ENCODE assay signal across 16 mouse cellular contexts in the genomic region with DNA sequence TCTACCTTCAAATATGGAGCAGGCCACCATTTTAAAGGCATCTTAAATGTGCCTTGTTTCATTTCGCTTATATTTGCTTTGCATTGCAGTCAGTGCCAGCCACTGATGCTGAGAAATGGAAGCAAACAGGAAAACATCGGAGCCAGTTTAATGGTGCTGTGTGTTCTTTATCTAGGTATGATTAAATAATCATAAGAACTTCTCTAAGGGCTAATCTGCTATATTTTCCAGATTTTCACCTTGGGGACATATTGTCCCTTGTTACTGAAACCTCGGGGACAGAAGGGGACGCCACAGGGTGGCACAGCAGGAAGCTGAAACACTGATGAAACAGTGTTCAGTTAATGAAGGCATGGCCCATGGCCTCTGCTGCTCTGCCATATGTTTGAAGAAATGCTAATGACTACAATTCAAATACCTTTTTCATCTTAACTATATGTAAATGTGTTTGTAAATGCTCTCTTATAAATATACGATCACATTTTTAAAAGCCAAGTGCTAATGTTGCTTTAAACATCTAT.
A peak's percentile ranks its signal among the peaks of the same experiment; 100 is the strongest.
DNase-seq lines count a peak whose midpoint lies in the region; ATAC-seq and TF ChIP-seq lines count a peak whose summit lies in the region.
"Had no signal": no experiment of that assay in that cellular context is flagged by ENCODE, and none has a peak within 500 bp of the region (broad histone marks: within the 10 kb centered on the region; RNA-seq: fewer than 3 reads in every experiment).

No protein-coding gene starts in this region.

- TF ChIP-seq POLR2A in cerebellum, adult 2 months (IDR thresholded peaks at IDR 0.05; ENCODE audit: borderline replicate concordance, insufficient read depth, low read length) = no peak

- no peak for TF ChIP-seq CTCF in cerebellum, adult 2 months (IDR thresholded peaks at IDR 0.05; ENCODE audit: borderline replicate concordance, insufficient read depth, low read depth, low read length)

- 65% methylated on average over 5 of the region's 5 CpGs for WGBS in midbrain, embryonic 13.5 days
- 67% methylated on average over 5 of the region's 5 CpGs for WGBS in midbrain, embryonic 16.5 days
- WGBS in cerebellum, adult 2 months = 14% methylated on average over 5 of the region's 5 CpGs
- WGBS in forebrain, embryonic 15.5 days = 60% methylated on average over 5 of the region's 5 CpGs

- no peak overlapping the region for H3K4me3 ChIP-seq in midbrain, embryonic 13.5 days (replicated peaks)
- no peak overlapping the region for H3K4me3 ChIP-seq in midbrain, embryonic 16.5 days (ENCODE audit: low read depth, low read length)
- H3K4me3 ChIP-seq in cerebellum, adult 2 months (replicated peaks; ENCODE audit: insufficient read depth, low read depth, low read length) = no peak overlapping the region
- no peak overlapping the region for H3K4me3 ChIP-seq in forebrain, embryonic 15.5 days
- H3K4me3 ChIP-seq: erythroblast, embryonic 14.5 days; liver, embryonic 12.5 days had no signal

- no peaks in the 10 kb centered on the region for H3K27me3 ChIP-seq in midbrain, embryonic 13.5 days
- H3K27me3 ChIP-seq in midbrain, embryonic 16.5 days (ENCODE audit: control insufficient read depth, insufficient read depth, low read depth, low read length) = no peaks in the 10 kb centered on the region
- no peaks in the 10 kb centered on the region for H3K27me3 ChIP-seq in cerebellum, adult 2 months (ENCODE audit: control insufficient read depth, insufficient read depth, low read length)
- H3K27me3 ChIP-seq in forebrain, embryonic 15.5 days = no peaks in the 10 kb centered on the region
- H3K27me3 ChIP-seq: liver, embryonic 12.5 days had no signal

- H3K27ac ChIP-seq in midbrain, embryonic 13.5 days = no peak overlapping the region
- H3K27ac ChIP-seq in midbrain, embryonic 16.5 days (ENCODE audit: low read length) = no peak overlapping the region
- H3K27ac ChIP-seq in cerebellum, adult 2 months (ENCODE audit: insufficient read depth, low read length) = peak overlapping the region; percentile 95; the same call in 1 of the 2 replicates
- H3K27ac ChIP-seq in forebrain, embryonic 15.5 days (replicated peaks) = no peak overlapping the region
- H3K27ac ChIP-seq: kidney, postnatal 0 days; liver, embryonic 12.5 days had no signal

- H3K9me3 ChIP-seq in midbrain, embryonic 13.5 days = no peaks in the 10 kb centered on the region
- no peaks in the 10 kb centered on the region for H3K9me3 ChIP-seq in midbrain, embryonic 16.5 days (replicated peaks; ENCODE audit: control insufficient read depth, low read length, poor library complexity, severe bottlenecking)
- no peaks in the 10 kb centered on the region for H3K9me3 ChIP-seq in forebrain, embryonic 15.5 days
- H3K9me3 ChIP-seq: G1E; liver, embryonic 12.5 days had no signal

- H3K9ac ChIP-seq in midbrain, embryonic 13.5 days (replicated peaks) = no peak overlapping the region
- no peak overlapping the region for H3K9ac ChIP-seq in midbrain, embryonic 16.5 days (ENCODE audit: low read depth, low read length)
- no peak overlapping the region for H3K9ac ChIP-seq in forebrain, embryonic 15.5 days (replicated peaks)
- H3K9ac ChIP-seq: liver, embryonic 12.5 days had no signal

- no peaks in the 10 kb centered on the region for H3K36me3 ChIP-seq in midbrain, embryonic 13.5 days
- H3K36me3 ChIP-seq in midbrain, embryonic 16.5 days (ENCODE audit: control insufficient read depth, insufficient read depth, low read length) = no peaks in the 10 kb centered on the region
- no peaks in the 10 kb centered on the region for H3K36me3 ChIP-seq in forebrain, embryonic 15.5 days
- H3K36me3 ChIP-seq: G1E; liver, embryonic 12.5 days had no signal

- H3K4me1 ChIP-seq in midbrain, embryonic 13.5 days (replicated peaks) = no peaks in the 10 kb centered on the region
- no peaks in the 10 kb centered on the region for H3K4me1 ChIP-seq in midbrain, embryonic 16.5 days (ENCODE audit: control insufficient read depth, insufficient read depth, low read length)
- peaks cover 12% of the 10 kb centered on the region for H3K4me1 ChIP-seq in cerebellum, adult 2 months (ENCODE audit: control insufficient read depth, insufficient read depth, low read length)
- 0 out of 2 replicates have a peak, but pooled peaks cover 5% of the 10 kb centered on the region for H3K4me1 ChIP-seq in forebrain, embryonic 15.5 days
- H3K4me1 ChIP-seq: liver, embryonic 12.5 days had no signal

- 0 out of 2 replicates have a peak, but pooled peaks have one; percentile 48 for ATAC-seq in midbrain, embryonic 13.5 days
- no peak for ATAC-seq in midbrain, embryonic 16.5 days
- peak; percentile 61; the same call in 1 of the 2 replicates for ATAC-seq in forebrain, embryonic 15.5 days (replicated peaks)
- ATAC-seq: CD4-positive, CD25-positive, alpha-beta regulatory T cell, adult 4 months; liver, embryonic 12.5 days had no signal

- intact Hi-C loops in heart, postnatal 25 days (cut with DNase I) = no loop called here

- DNase-seq in adrenal gland, postnatal 25 days = peak; percentile 14
- DNase-seq in adrenal gland, postnatal 4 days (ENCODE audit: low spot score in 2 of 2) = no peak
- peak; percentile 98 for DNase-seq in cerebellum, adult 2 months
- no peak for DNase-seq in layer of hippocampus, postnatal 10 days (ENCODE audit: low spot score in 2 of 2)
- DNase-seq in heart, postnatal 25 days (ENCODE audit: low spot score) = no peak
- DNase-seq: kidney, adult 11 months; retina, postnatal 1 day; thymus, postnatal 4 days had no signal

- H3K4me2 ChIP-seq in midbrain, embryonic 13.5 days (replicated peaks) = no peak overlapping the region
- H3K4me2 ChIP-seq in midbrain, embryonic 16.5 days (ENCODE audit: low read length) = no peak overlapping the region
- no peak overlapping the region for H3K4me2 ChIP-seq in forebrain, embryonic 15.5 days (replicated peaks)
- H3K4me2 ChIP-seq: liver, embryonic 12.5 days had no signal

Comparison
In these comparisons a context has a peak if more than half of its experiments do, and no peak if none do; other contexts are left out.
1. DNase-seq: peak in adrenal gland, postnatal 25 days (single experiment) and cerebellum, adult 2 months (2 of 2); none in adrenal gland, postnatal 4 days (0 of 2), layer of hippocampus, postnatal 10 days (0 of 2) and heart, postnatal 25 days (single experiment).